ENCODE assay signal across 8 mouse cellular contexts in genomic region chr2:148045543-148045936, GRCm38 (mm10). TPM values are rescaled to one million over a fixed set of nuclear protein-coding genes. Genes with fewer than 3 reads are reported as not detected.
DNase-seq lines count a peak whose midpoint lies in the region; ATAC-seq and TF ChIP-seq lines count a peak whose summit lies in the region.
"Had no signal": no experiment of that assay in that cellular context is flagged by ENCODE, and none has a peak within 500 bp of the region (broad histone marks: within the 10 kb centered on the region; RNA-seq: fewer than 3 reads in every experiment).

No protein-coding gene starts in this region.

- TF ChIP-seq EP300 in liver, postnatal 0 days (IDR thresholded peaks at IDR 0.05; ENCODE audit: low read depth), result no peak

- H3K4me1 ChIP-seq in hindbrain, embryonic 14.5 days (replicated peaks; ENCODE audit: control insufficient read depth, insufficient read depth, low read length), result no peaks in the 10 kb centered on the region
- H3K4me1 ChIP-seq in liver, postnatal 0 days (ENCODE audit: insufficient read depth), result no peaks in the 10 kb centered on the region

- H3K9ac ChIP-seq in hindbrain, embryonic 14.5 days, result no peak overlapping the region
- peak overlapping the region; percentile 57 for H3K9ac ChIP-seq in liver, postnatal 0 days (replicated peaks)

- WGBS in hindbrain, embryonic 14.5 days, result under 1% methylated on average over 25 of the region's 25 CpGs
- 0% methylated on average over 25 of the region's 25 CpGs for WGBS in liver, postnatal 0 days (ENCODE audit: insufficient replicate concordance)

- H3K4me2 ChIP-seq in hindbrain, embryonic 14.5 days (replicated peaks), result peak overlapping the region; percentile 29; the same call in 1 of the 2 replicates
- peak overlapping the region; percentile 70 for H3K4me2 ChIP-seq in liver, postnatal 0 days (ENCODE audit: low read depth, low read length)

- TF ChIP-seq CTCF in liver, postnatal 0 days (IDR thresholded peaks at IDR 0.05; ENCODE audit: low read depth), result no peak

- ATAC-seq in hindbrain, embryonic 14.5 days (ENCODE audit: low FRiP score), result no peak
- no peak; the same call in 1 of the 2 replicates for ATAC-seq in liver, postnatal 0 days
- ATAC-seq in granulocyte monocyte progenitor cell, adult 5-6 weeks (replicated peaks; ENCODE audit: poor library complexity, severe bottlenecking), result no peak

- peaks cover 100% of the 10 kb centered on the region for H3K27me3 ChIP-seq in hindbrain, embryonic 14.5 days (ENCODE audit: control insufficient read depth, insufficient read depth, low read length)
- peaks cover 53% of the 10 kb centered on the region for H3K27me3 ChIP-seq in liver, postnatal 0 days (ENCODE audit: insufficient read depth, low read length)

- no peaks in the 10 kb centered on the region for H3K9me3 ChIP-seq in hindbrain, embryonic 14.5 days (ENCODE audit: control insufficient read depth, low read length)
- H3K9me3 ChIP-seq in liver, postnatal 0 days (ENCODE audit: low read length), result no peaks in the 10 kb centered on the region

- peak; percentile 19 for DNase-seq in retina, embryonic 14.5 days (ENCODE audit: low spot score)
- DNase-seq in retina, postnatal 1 day, result no peak
- DNase-seq in hindbrain, embryonic 14.5 days (ENCODE audit: low spot score), result no peak
- DNase-seq in liver, postnatal 0 days, result no peak
- DNase-seq in ovary, postnatal 14 days (ENCODE audit: low spot score), result no peak
- no peak for DNase-seq in gastrocnemius, postnatal 25 days
- DNase-seq: adrenal gland, postnatal 25 days had no signal

- peak overlapping the region; percentile 16 for H3K4me3 ChIP-seq in hindbrain, embryonic 14.5 days (replicated peaks; ENCODE audit: low read length)
- peak overlapping the region; percentile 54 for H3K4me3 ChIP-seq in liver, postnatal 0 days (ENCODE audit: low read depth, low read length)

- no peaks in the 10 kb centered on the region for H3K36me3 ChIP-seq in hindbrain, embryonic 14.5 days (replicated peaks; ENCODE audit: control insufficient read depth, insufficient read depth)
- no peaks in the 10 kb centered on the region for H3K36me3 ChIP-seq in liver, postnatal 0 days (replicated peaks; ENCODE audit: insufficient read depth, low read length)

- H3K27ac ChIP-seq in hindbrain, embryonic 14.5 days, result no peak overlapping the region
- H3K27ac ChIP-seq in liver, postnatal 0 days (ENCODE audit: low read depth), result peak overlapping the region; percentile 90

RNA-seq across cellular contexts. Expression of gene Foxa2, which starts 1.2 kb away (rescaled TPM):
- 2.1 and 2.2 TPM in 2 replicates for polyA plus RNA-seq in hindbrain, embryonic 14.5 days (2014; fragmentation: Nextera tagmentation; extraction: Ambion mirVana)
- 10.1 and 12.6 TPM in 2 replicates for polyA plus RNA-seq in liver, postnatal 0 days (2015; fragmentation: Nextera tagmentation; extraction: Ambion mirVana)
- total RNA-seq in gastrocnemius, postnatal 25 days (2021), result not detected
- total RNA-seq in granulocyte monocyte progenitor cell, adult 5-6 weeks (2014; fragmentation: Nextera tagmentation), result not detected in 2 replicates
- total RNA-seq in granulocyte monocyte progenitor cell, adult 5-6 weeks (2017), result not detected in 2 replicates
- total RNA-seq: adrenal gland, postnatal 25 days had no signal
